Mouse (Mus musculus) lung, adult 10 weeks (tissue): ENCODE results near the gene Gm49325. TPM values are rescaled to one million over a fixed set of nuclear protein-coding genes. Genes with fewer than 3 reads are reported as not detected.

Source experiments
- polyA plus RNA-seq: library from polyadenylated mRNA; stranded (reverse); fragments of 350-450 nt; fragmentation: Illumina TruSeq; extraction: RNeasy Lipid Tissue Mini Kit (QIAGEN cat#74804); gene quantifications from one replicate; pipeline ENCODE4 v1.2.3, GENCODE M21; 2014; ENCODE audit warnings: low read depth, low replicate concordance; ENCODE audit not compliant: insufficient read depth

The Gm49325 gene
- 1.5 TPM for polyA plus RNA-seq

GRCm38 (mm10) chr10:77605908-77606826 is at the start of gene Gm49325, which contains the start of gene Sumo3:
Gene Gm49325, plus strand, starts transcription at chr10:77606197.
Gene Sumo3, plus strand, starts transcription at chr10:77606097.

GRCm38 (mm10) chr10:77581408-77582284 is 24.4 kb upstream of the Gm49325 start, which contains the start of gene Pttg1ip:
Gene Pttg1ip, plus strand, starts transcription at chr10:77581720.

GRCm38 (mm10) chr10:77622055-77622988 is 16.3 kb downstream of the Gm49325 start, which contains the start of gene Ube2g2:
Gene Ube2g2, plus strand, starts transcription at chr10:77622275.

GRCm38 (mm10) chr10:77685895-77686664 is 80.1 kb downstream of the Gm49325 start, which contains the start of gene Tspear:
Gene Tspear, plus strand, starts transcription at chr10:77686569.

GRCm38 (mm10) chr10:77690356-77690807 is 84.4 kb downstream of the Gm49325 start, which contains the start of gene Gm19402:
Gene Gm19402, minus strand, starts transcription at chr10:77690757.

Other genes with a start within 250 kb of the Gm49325 start
- 11.7 TPM for gene Adarb1, start 187.9 kb upstream of the Gm49325 start, polyA plus RNA-seq
- gene Fam207a, start 90.4 kb upstream of the Gm49325 start, polyA plus RNA-seq: 16.8 TPM
- gene Itgb2, start 75.9 kb upstream of the Gm49325 start, polyA plus RNA-seq: 40.3 TPM
- 165 TPM for gene Pttg1ip, start 24.5 kb upstream of the Gm49325 start, polyA plus RNA-seq
- 119 TPM for gene Sumo3, start 100 bp upstream of the Gm49325 start, polyA plus RNA-seq
- gene Ube2g2, start 16.1 kb downstream of the Gm49325 start, polyA plus RNA-seq: 44.6 TPM
- gene Tspear, start 80.4 kb downstream of the Gm49325 start, polyA plus RNA-seq: not detected
- not detected for gene Gm19402, start 84.6 kb downstream of the Gm49325 start, polyA plus RNA-seq
- not detected for gene Gm9508, start 91.0 kb downstream of the Gm49325 start, polyA plus RNA-seq
- not detected for gene Gm10272, start 100.4 kb downstream of the Gm49325 start, polyA plus RNA-seq
- not detected for gene Gm10024, start 105.3 kb downstream of the Gm49325 start, polyA plus RNA-seq
- not detected for gene Gm10142, start 109.6 kb downstream of the Gm49325 start, polyA plus RNA-seq
- not detected for gene Krtap12-1, start 114.4 kb downstream of the Gm49325 start, polyA plus RNA-seq
- gene Gm10100, start 120.3 kb downstream of the Gm49325 start, polyA plus RNA-seq: not detected
- gene Gm18596, start 136.4 kb downstream of the Gm49325 start, polyA plus RNA-seq: not detected
- not detected for gene Gm9736, start 145.2 kb downstream of the Gm49325 start, polyA plus RNA-seq
- gene Gm3233, start 153.5 kb downstream of the Gm49325 start, polyA plus RNA-seq: not detected
- gene Gm3238, start 165.1 kb downstream of the Gm49325 start, polyA plus RNA-seq: not detected
- gene Gm7138, start 170.7 kb downstream of the Gm49325 start, polyA plus RNA-seq: not detected
- gene Gm3250, start 176.3 kb downstream of the Gm49325 start, polyA plus RNA-seq: not detected
- not detected for gene Gm7137, start 182.0 kb downstream of the Gm49325 start, polyA plus RNA-seq
- not detected for gene Gm9639, start 188.9 kb downstream of the Gm49325 start, polyA plus RNA-seq
- not detected for gene Gm19668, start 192.9 kb downstream of the Gm49325 start, polyA plus RNA-seq
- not detected for gene Gm9507, start 205.6 kb downstream of the Gm49325 start, polyA plus RNA-seq
- not detected for gene Gm2696, start 208.5 kb downstream of the Gm49325 start, polyA plus RNA-seq
- gene Krtap10-4, start 220.9 kb downstream of the Gm49325 start, polyA plus RNA-seq: not detected
- not detected for gene Krtap10-10, start 229.8 kb downstream of the Gm49325 start, polyA plus RNA-seq
- not detected for gene Gm36176, start 240.6 kb downstream of the Gm49325 start, polyA plus RNA-seq
- not detected for gene Gm10318, start 246.7 kb downstream of the Gm49325 start, polyA plus RNA-seq